Mouse (Mus musculus): Measurements from ENCODE around the gene Iqcn. TPM values are rescaled to one million over a fixed set of nuclear protein-coding genes. Genes with fewer than 3 reads are reported as not detected.
A peak's percentile ranks its signal among the peaks of the same experiment; 100 is the strongest.

Iqcn gene
- polyA plus RNA-seq, 1 experiment from 2014 or later = 0.05 TPM

- WGBS = 49% methylated on average over 10 of the region's 10 CpGs
- H3K9me3 ChIP-seq (replicated peaks; ENCODE audit: control insufficient read depth, low read length) = no peaks in the 10 kb centered on the region
- peak overlapping the region; percentile 99 for H3K9ac ChIP-seq (ENCODE audit: low read length)
- ATAC-seq (replicated peaks; ENCODE audit: extremely low read depth, insufficient read depth, low FRiP score) = no peak
- H3K27me3 ChIP-seq (ENCODE audit: control insufficient read depth, insufficient read depth, low read length) = no peaks in the 10 kb centered on the region
- H3K4me2 ChIP-seq (ENCODE audit: low read depth, low read length) = peak overlapping the region; percentile 73
- H3K4me1 ChIP-seq (ENCODE audit: control insufficient read depth, insufficient read depth, low read length) = peaks cover 33% of the 10 kb centered on the region
- peak overlapping the region; percentile 99 for H3K27ac ChIP-seq (ENCODE audit: low read length)
- H3K4me3 ChIP-seq (ENCODE audit: low read length) = peak overlapping the region; percentile 88
- H3K36me3 ChIP-seq (ENCODE audit: control insufficient read depth, insufficient read depth) = 0 out of 2 replicates have a peak, but pooled peaks cover 2% of the 10 kb centered on the region
These were observed 1.9 kb upstream of the Iqcn start for GRCm38 (mm10) chr8:70701048-70701981.

GRCm38 (mm10) chr8:70701982-70702841 lies 1.0 kb upstream of the Iqcn start:
- H3K27me3 ChIP-seq (ENCODE audit: control insufficient read depth, insufficient read depth, low read length) = no peaks in the 10 kb centered on the region
- no peak overlapping the region; the same call in 1 of the 2 replicates for H3K4me3 ChIP-seq (ENCODE audit: low read length)
- peak overlapping the region; percentile 73; the same call in 1 of the 2 replicates for H3K4me2 ChIP-seq (ENCODE audit: low read depth, low read length)
- H3K9ac ChIP-seq (ENCODE audit: low read length) = no peak overlapping the region
- H3K36me3 ChIP-seq (ENCODE audit: control insufficient read depth, insufficient read depth) = 0 out of 2 replicates have a peak, but pooled peaks cover 2% of the 10 kb centered on the region
- H3K4me1 ChIP-seq (ENCODE audit: control insufficient read depth, insufficient read depth, low read length) = peaks cover 25% of the 10 kb centered on the region
- 72% methylated on average over 2 of the region's 2 CpGs for WGBS
- H3K9me3 ChIP-seq (replicated peaks; ENCODE audit: control insufficient read depth, low read length) = no peaks in the 10 kb centered on the region
- peak overlapping the region; percentile 2; the same call in 1 of the 2 replicates for H3K27ac ChIP-seq (ENCODE audit: low read length)
- no peak for ATAC-seq (replicated peaks; ENCODE audit: extremely low read depth, insufficient read depth, low FRiP score)

GRCm38 (mm10) chr8:70702842-70703182 lies 445 bp upstream of the Iqcn start:
- no peak overlapping the region for H3K4me2 ChIP-seq (ENCODE audit: low read depth, low read length)
- H3K9ac ChIP-seq (ENCODE audit: low read length) = no peak overlapping the region
- ATAC-seq (replicated peaks; ENCODE audit: extremely low read depth, insufficient read depth, low FRiP score) = no peak
- H3K4me3 ChIP-seq (ENCODE audit: low read length) = no peak overlapping the region
- 65% methylated on average over 3 of the region's 3 CpGs for WGBS
- H3K4me1 ChIP-seq (ENCODE audit: control insufficient read depth, insufficient read depth, low read length) = peaks cover 19% of the 10 kb centered on the region
- no peaks in the 10 kb centered on the region for H3K27me3 ChIP-seq (ENCODE audit: control insufficient read depth, insufficient read depth, low read length)
- H3K27ac ChIP-seq (ENCODE audit: low read length) = 0 out of 2 replicates have a peak overlapping the region, but pooled peaks have one; percentile 2
- H3K9me3 ChIP-seq (replicated peaks; ENCODE audit: control insufficient read depth, low read length) = no peaks in the 10 kb centered on the region
- H3K36me3 ChIP-seq (ENCODE audit: control insufficient read depth, insufficient read depth) = 0 out of 2 replicates have a peak, but pooled peaks cover 2% of the 10 kb centered on the region

- WGBS = 87% methylated on average over 14 of the region's 14 CpGs
- Histone ChIP-seq H3K4me2 (ENCODE audit: low read depth, low read length) (no peak overlapping the region), H3K9me3 (replicated peaks; ENCODE audit: control insufficient read depth, low read length) (no peaks in the 10 kb centered on the region), H3K27ac (ENCODE audit: low read length) (no peak overlapping the region), H3K4me1 (ENCODE audit: control insufficient read depth, insufficient read depth, low read length) (no peaks in the 10 kb centered on the region), H3K9ac (ENCODE audit: low read length) (no peak overlapping the region), H3K36me3 (ENCODE audit: control insufficient read depth, insufficient read depth) (no peaks in the 10 kb centered on the region), H3K4me3 (ENCODE audit: low read length) (no peak overlapping the region), H3K27me3 (ENCODE audit: control insufficient read depth, insufficient read depth, low read length) (no peaks in the 10 kb centered on the region)
- no peak for ATAC-seq (replicated peaks; ENCODE audit: extremely low read depth, insufficient read depth, low FRiP score)
These were observed 5.0 kb downstream of the Iqcn start for GRCm38 (mm10) chr8:70708281-70708680.

- no peaks in the 10 kb centered on the region for H3K9me3 ChIP-seq (replicated peaks; ENCODE audit: control insufficient read depth, low read length)
- 94% methylated on average over 9 of the region's 9 CpGs for WGBS
- no peak for ATAC-seq (replicated peaks; ENCODE audit: extremely low read depth, insufficient read depth, low FRiP score)
- H3K27ac ChIP-seq (ENCODE audit: low read length) = no peak overlapping the region
- no peak overlapping the region for H3K9ac ChIP-seq (ENCODE audit: low read length)
- H3K4me3 ChIP-seq (ENCODE audit: low read length) = no peak overlapping the region
- no peaks in the 10 kb centered on the region for H3K27me3 ChIP-seq (ENCODE audit: control insufficient read depth, insufficient read depth, low read length)
- H3K4me2 ChIP-seq (ENCODE audit: low read depth, low read length) = no peak overlapping the region
- no peaks in the 10 kb centered on the region for H3K4me1 ChIP-seq (ENCODE audit: control insufficient read depth, insufficient read depth, low read length)
- H3K36me3 ChIP-seq (ENCODE audit: control insufficient read depth, insufficient read depth) = no peaks in the 10 kb centered on the region
These were observed 6.5 kb downstream of the Iqcn start for GRCm38 (mm10) chr8:70709794-70710193.

- 84% methylated on average over 1 of the region's 1 CpGs for WGBS
- Histone ChIP-seq H3K27me3 (ENCODE audit: control insufficient read depth, insufficient read depth, low read length) (no peaks in the 10 kb centered on the region), H3K4me3 (ENCODE audit: low read length) (no peak overlapping the region), H3K36me3 (ENCODE audit: control insufficient read depth, insufficient read depth) (no peaks in the 10 kb centered on the region), H3K4me2 (ENCODE audit: low read depth, low read length) (no peak overlapping the region), H3K9ac (ENCODE audit: low read length) (no peak overlapping the region), H3K9me3 (replicated peaks; ENCODE audit: control insufficient read depth, low read length) (no peaks in the 10 kb centered on the region), H3K27ac (ENCODE audit: low read length) (no peak overlapping the region), H3K4me1 (ENCODE audit: control insufficient read depth, insufficient read depth, low read length) (no peaks in the 10 kb centered on the region)
- ATAC-seq (replicated peaks; ENCODE audit: extremely low read depth, insufficient read depth, low FRiP score) = no peak
These were observed 7.0 kb downstream of the Iqcn start for GRCm38 (mm10) chr8:70710296-70710695.

- Histone ChIP-seq H3K4me3 (ENCODE audit: low read length) (no peak overlapping the region), H3K36me3 (ENCODE audit: control insufficient read depth, insufficient read depth) (no peaks in the 10 kb centered on the region), H3K27ac (ENCODE audit: low read length) (no peak overlapping the region), H3K4me1 (ENCODE audit: control insufficient read depth, insufficient read depth, low read length) (no peaks in the 10 kb centered on the region), H3K9ac (ENCODE audit: low read length) (no peak overlapping the region), H3K9me3 (replicated peaks; ENCODE audit: control insufficient read depth, low read length) (no peaks in the 10 kb centered on the region), H3K27me3 (ENCODE audit: control insufficient read depth, insufficient read depth, low read length) (no peaks in the 10 kb centered on the region), H3K4me2 (ENCODE audit: low read depth, low read length) (no peak overlapping the region)
- 82% methylated on average over 11 of the region's 11 CpGs for WGBS
- no peak for ATAC-seq (replicated peaks; ENCODE audit: extremely low read depth, insufficient read depth, low FRiP score)
These were observed 7.8 kb downstream of the Iqcn start for GRCm38 (mm10) chr8:70711041-70711440.

- Histone ChIP-seq H3K9ac (ENCODE audit: low read length) (no peak overlapping the region), H3K9me3 (replicated peaks; ENCODE audit: control insufficient read depth, low read length) (no peaks in the 10 kb centered on the region), H3K27ac (ENCODE audit: low read length) (no peak overlapping the region), H3K27me3 (ENCODE audit: control insufficient read depth, insufficient read depth, low read length) (peaks cover 10% of the 10 kb centered on the region), H3K4me3 (ENCODE audit: low read length) (no peak overlapping the region), H3K36me3 (ENCODE audit: control insufficient read depth, insufficient read depth) (no peaks in the 10 kb centered on the region), H3K4me2 (ENCODE audit: low read depth, low read length) (no peak overlapping the region), H3K4me1 (ENCODE audit: control insufficient read depth, insufficient read depth, low read length) (no peaks in the 10 kb centered on the region)
- no peak for ATAC-seq (replicated peaks; ENCODE audit: extremely low read depth, insufficient read depth, low FRiP score)
- WGBS = 76% methylated on average over 7 of the region's 7 CpGs
These were observed 10.7 kb downstream of the Iqcn start for GRCm38 (mm10) chr8:70713991-70714390.
